Mouse (Mus musculus) embryo, embryonic 11 days (tissue): ENCODE measurements at regions not wholly inside any gene's neighbourhood (a gene's known extent, or its start where the extent isn't known, plus 50 kb on each side); places are given as distances from the start of the nearest gene placed in this dataset.

Experiments used
- DNase-seq: peaks from one replicate; pipeline ENCODE4 v3.0.0-alpha.2; 2015

- peak; percentile 54 for DNase-seq
Observed at GRCm38 (mm10) chr13:60123964-60124363, 53.2 kb downstream of the Gas1 start.

- DNase-seq: no peak
Observed at GRCm38 (mm10) chr13:60123174-60123587, 54.0 kb downstream of the Gas1 start.

- no peak for DNase-seq
Observed at GRCm38 (mm10) chr13:60122341-60123173, 54.6 kb downstream of the Gas1 start.

GRCm38 (mm10) chr13:60111465-60111864 lies 65.7 kb downstream of the Gas1 start:
- no peak for DNase-seq

- DNase-seq: peak; percentile 97
Observed at GRCm38 (mm10) chr13:60110079-60110846, 66.9 kb downstream of the Gas1 start.

GRCm38 (mm10) chr13:60105286-60105685 lies 71.9 kb downstream of the Gas1 start:
- no peak for DNase-seq

GRCm38 (mm10) chr13:60101651-60102050 lies 75.5 kb downstream of the Gas1 start:
- DNase-seq: no peak

- no peak for DNase-seq
Observed at GRCm38 (mm10) chr13:60100130-60101112, 76.7 kb downstream of the Gas1 start.

- peak; percentile 36 for DNase-seq
Observed at GRCm38 (mm10) chr13:60099469-60100129, 77.6 kb downstream of the Gas1 start.

- DNase-seq: no peak
Observed at GRCm38 (mm10) chr13:60098394-60098793, 78.8 kb downstream of the Gas1 start.

- no peak for DNase-seq
Observed at GRCm38 (mm10) chr13:60097776-60098175, 79.4 kb downstream of the Gas1 start.

- DNase-seq: no peak
Observed at GRCm38 (mm10) chr13:60086657-60087056, 90.5 kb downstream of the Gas1 start.

- peak; percentile 89 for DNase-seq
Observed at GRCm38 (mm10) chr13:60084975-60085374, 92.2 kb downstream of the Gas1 start.

- no peak for DNase-seq
Observed at GRCm38 (mm10) chr13:60084290-60084689, 92.9 kb downstream of the Gas1 start.

GRCm38 (mm10) chr13:60080113-60080512 lies 97.1 kb downstream of the Gas1 start:
- no peak for DNase-seq

GRCm38 (mm10) chr13:60078331-60079050 lies 98.7 kb downstream of the Gas1 start:
- DNase-seq: no peak

- DNase-seq: no peak
Observed at GRCm38 (mm10) chr13:60076147-60076800, 100.9 kb downstream of the Gas1 start.

GRCm38 (mm10) chr13:60071595-60071994 lies 105.6 kb downstream of the Gas1 start:
- peak; percentile 43 for DNase-seq

- DNase-seq: peak; percentile 81
Observed at GRCm38 (mm10) chr13:60069196-60069595, 108.0 kb downstream of the Gas1 start.

GRCm38 (mm10) chr13:60067325-60067724 lies 109.8 kb downstream of the Gas1 start:
- DNase-seq: no peak

- DNase-seq: no peak
Observed at GRCm38 (mm10) chr13:60061589-60061988, 115.6 kb downstream of the Gas1 start.
